Mouse (Mus musculus): ENCODE results near the gene Gm9507. TPM values are rescaled to one million over a fixed set of nuclear protein-coding genes. Genes with fewer than 3 reads are reported as not detected.
"Not testable (repeated sequence)": the region's sequence is repeated elsewhere in the genome, so short reads cannot be mapped to it uniquely, and the experiment has no call there.

Gene Gm9507
- not detected in 2 replicates for polyA plus RNA-seq (2012; rRNA removed)

DNA sequence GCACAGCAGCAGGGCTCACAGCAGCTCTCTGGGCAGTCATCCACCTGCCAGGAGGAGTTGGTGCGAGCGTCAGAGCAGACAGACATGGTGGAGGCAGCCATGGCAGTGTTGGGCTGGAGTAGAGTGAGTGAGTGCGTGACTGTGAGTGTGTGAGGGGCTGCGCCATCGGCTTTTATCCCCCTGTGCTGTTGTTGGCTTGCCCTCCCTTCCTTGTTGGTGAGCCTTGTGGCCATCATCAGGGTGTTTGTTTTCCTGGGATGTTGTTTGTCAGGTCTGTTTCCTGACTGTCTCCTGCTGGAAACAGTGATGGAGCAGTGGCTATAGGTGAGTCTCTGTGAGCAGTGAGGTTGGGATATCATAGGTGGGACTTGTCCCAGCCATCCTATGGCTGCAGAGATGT, at the start of gene Gm9507:
Gm9507 (minus strand) TSS at position 101 of the 400 bp plus-strand sequence.
- no peak for DNase-seq (ENCODE audit: extremely low spot score in 1 of 2, low spot score in 1 of 2)

GRCm38 (mm10) chr10:77852559-77852958, 40.9 kb upstream of the Gm9507 start, which contains the start of gene Gm10318:
Gm10318 (plus strand) TSS chr10:77852859.
- no peak for DNase-seq (ENCODE audit: extremely low spot score in 1 of 2, low spot score in 1 of 2)

DNA sequence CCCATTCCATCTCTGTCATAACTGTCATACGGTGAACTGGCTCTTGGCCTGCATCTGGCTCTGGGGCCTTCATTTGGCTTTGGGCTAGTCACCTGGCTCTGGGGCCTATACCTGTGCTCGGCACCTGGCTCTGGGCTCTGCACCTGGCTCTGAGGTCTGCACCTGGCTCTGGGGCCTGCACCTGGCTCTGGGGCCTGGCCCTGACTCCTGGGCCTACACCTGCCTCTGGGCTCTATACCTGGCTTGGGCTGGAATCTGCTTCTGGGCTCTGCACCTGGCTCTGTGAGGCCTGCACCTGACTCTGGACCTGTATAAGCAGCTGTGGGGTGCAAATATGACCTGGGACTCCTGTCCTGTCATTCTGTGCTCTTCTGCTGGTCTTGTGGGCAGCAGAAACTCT, 35.9 kb upstream of the Gm9507 start:
- DNase-seq (ENCODE audit: extremely low spot score in 1 of 2, low spot score in 1 of 2): no peak

- no peak for DNase-seq (ENCODE audit: extremely low spot score in 1 of 2, low spot score in 1 of 2)
Measured at GRCm38 (mm10) chr10:77846961-77847360, 35.3 kb upstream of the Gm9507 start.

GRCm38 (mm10) chr10:77846503-77846902, 34.9 kb upstream of the Gm9507 start, which contains the start of gene Gm36176:
Gm36176 (plus strand) TSS chr10:77846803.
- no peak for DNase-seq (ENCODE audit: extremely low spot score in 1 of 2, low spot score in 1 of 2)

DNA sequence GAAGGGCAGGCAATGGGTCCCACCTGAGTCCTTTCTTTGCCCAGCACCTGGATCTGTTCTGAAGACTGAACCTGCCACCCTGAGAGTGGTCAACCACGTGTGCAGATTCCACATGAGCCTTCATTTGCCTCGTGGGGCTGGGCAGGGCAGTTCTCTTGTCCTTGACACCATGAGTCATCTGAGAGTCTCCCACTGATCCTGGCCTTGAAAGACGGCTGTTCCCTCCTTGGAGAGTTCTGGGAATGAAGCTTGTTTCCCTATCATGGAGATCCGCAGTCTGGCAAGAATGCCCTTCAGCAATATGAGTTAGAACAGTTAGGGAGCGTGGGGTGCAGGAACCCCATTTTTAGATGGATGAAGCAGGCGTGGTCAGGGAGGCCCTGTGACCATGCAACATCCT, 27.4 kb upstream of the Gm9507 start:
- no peak for DNase-seq (ENCODE audit: extremely low spot score in 1 of 2, low spot score in 1 of 2)

DNA sequence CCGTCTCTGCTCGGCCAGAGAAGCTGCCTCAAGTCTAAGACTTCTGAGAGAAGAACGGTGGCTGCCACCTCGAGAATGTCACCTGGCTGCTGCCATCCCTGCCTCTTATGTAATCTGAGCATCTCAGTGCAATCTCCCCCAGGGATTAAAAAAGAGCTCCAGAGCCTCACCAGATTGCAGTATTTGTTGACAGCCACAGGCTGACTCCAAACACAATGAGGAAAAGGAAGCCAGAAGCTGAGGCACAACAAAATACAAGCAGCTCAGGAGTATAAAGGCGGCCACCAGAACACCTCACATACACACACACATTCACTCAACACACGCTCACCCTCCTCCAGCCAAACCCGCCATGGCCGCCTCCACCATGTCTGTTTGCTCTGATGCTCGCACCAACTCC, 24.0 kb upstream of the Gm9507 start, which contains the start of gene Krtap10-10:
Krtap10-10 (plus strand) TSS at position 301 of the 400 bp plus-strand sequence.
- peak in 1 of 2 experiments; percentile 18 for DNase-seq (ENCODE audit: extremely low spot score in 1 of 2, low spot score in 1 of 2)

GRCm38 (mm10) chr10:77826951-77827350, 15.3 kb upstream of the Gm9507 start, which contains the start of gene Krtap10-4:
Krtap10-4 (minus strand) TSS chr10:77827095.
- no peak for DNase-seq (ENCODE audit: extremely low spot score in 1 of 2, low spot score in 1 of 2)

DNA sequence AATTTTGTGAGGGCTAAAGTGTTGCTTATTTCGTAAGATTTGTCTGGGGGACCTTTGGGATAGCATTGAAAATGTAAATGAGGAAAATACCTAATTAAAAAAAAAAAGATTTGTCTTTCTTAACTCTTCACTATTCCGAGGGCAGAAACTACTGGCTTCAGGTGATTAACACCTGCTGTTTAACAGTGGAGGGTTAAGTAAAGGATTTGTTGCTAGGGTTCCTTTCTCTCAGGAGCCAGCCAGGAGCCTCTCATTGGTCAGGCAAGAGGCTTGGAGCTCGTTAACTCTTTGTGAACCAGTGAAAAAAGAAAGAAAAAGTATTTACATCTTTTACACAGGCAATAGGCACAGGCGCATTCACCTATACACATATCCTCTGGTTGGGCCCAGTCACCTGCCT, 7.6 kb upstream of the Gm9507 start:
- no peak for DNase-seq (ENCODE audit: extremely low spot score in 1 of 2, low spot score in 1 of 2)

- no peak for DNase-seq (ENCODE audit: extremely low spot score in 1 of 2, low spot score in 1 of 2)
Measured at GRCm38 (mm10) chr10:77818523-77818922, 6.9 kb upstream of the Gm9507 start.

GRCm38 (mm10) chr10:77815514-77815913, 3.9 kb upstream of the Gm9507 start:
- DNase-seq (ENCODE audit: extremely low spot score in 1 of 2, low spot score in 1 of 2): peak in 1 of 2 experiments; percentile 28

- no peak for DNase-seq (ENCODE audit: extremely low spot score in 1 of 2, low spot score in 1 of 2)
Measured at GRCm38 (mm10) chr10:77814382-77814781, 2.7 kb upstream of the Gm9507 start, which contains the start of gene Gm2696. Gm2696 (plus strand) TSS chr10:77814682.

DNA sequence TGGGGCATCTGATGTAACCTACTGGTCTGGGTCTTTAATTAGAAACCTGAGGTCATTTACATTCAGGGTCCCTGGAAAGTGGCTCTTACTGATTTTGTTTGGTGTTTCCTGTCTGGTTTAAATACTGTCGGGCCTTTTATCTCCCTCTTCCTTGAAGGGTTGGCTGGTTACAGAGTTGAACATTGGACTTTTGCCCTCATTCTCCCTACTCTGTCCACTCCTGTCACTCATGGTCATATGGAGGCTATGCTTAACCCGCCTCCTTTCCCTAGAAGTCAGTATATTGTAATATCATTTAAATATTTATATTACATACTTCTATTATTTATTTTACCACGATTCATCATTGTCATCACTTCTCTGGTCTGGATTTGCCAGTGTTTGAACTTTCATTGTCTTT, 7.5 kb downstream of the Gm9507 start:
- DNase-seq (ENCODE audit: extremely low spot score in 1 of 2, low spot score in 1 of 2): no peak

DNA sequence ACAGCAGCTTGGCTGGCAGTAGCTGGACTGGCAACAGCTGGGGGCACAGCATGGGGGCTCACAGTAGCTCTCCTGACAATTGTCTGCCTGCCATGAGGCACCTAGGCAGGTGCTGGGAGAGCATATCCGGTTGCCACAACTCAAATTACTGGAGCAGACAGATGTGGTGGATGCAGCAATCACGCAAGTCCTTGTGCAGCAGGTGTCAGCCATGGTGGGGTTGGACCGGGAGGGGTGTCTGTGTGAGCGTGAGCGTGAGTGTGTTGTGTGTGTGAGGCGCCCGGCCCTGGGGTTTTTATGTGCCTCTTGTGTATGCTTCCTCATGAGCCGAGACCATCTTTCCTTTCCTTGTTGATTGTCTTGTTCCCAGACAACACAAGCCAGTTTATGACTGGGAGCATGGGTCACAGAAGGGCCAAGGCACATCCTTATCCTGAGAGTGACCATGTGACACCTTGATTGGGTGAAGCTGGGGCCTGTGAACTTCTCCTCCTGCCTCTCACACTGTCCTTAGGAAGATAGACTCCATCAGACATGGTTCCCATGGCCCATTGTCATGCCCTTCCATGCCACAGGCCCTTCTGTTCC, 12.6 kb downstream of the Gm9507 start, which contains the start of gene Gm19668:
Gm19668 (minus strand) TSS at position 213 of the 588 bp plus-strand sequence.
- DNase-seq (ENCODE audit: extremely low spot score in 1 of 2, low spot score in 1 of 2): no peak

GRCm38 (mm10) chr10:77798164-77798920, 13.3 kb downstream of the Gm9507 start:
- not testable (repeated sequence) for DNase-seq (ENCODE audit: extremely low spot score in 1 of 2, low spot score in 1 of 2)

DNA sequence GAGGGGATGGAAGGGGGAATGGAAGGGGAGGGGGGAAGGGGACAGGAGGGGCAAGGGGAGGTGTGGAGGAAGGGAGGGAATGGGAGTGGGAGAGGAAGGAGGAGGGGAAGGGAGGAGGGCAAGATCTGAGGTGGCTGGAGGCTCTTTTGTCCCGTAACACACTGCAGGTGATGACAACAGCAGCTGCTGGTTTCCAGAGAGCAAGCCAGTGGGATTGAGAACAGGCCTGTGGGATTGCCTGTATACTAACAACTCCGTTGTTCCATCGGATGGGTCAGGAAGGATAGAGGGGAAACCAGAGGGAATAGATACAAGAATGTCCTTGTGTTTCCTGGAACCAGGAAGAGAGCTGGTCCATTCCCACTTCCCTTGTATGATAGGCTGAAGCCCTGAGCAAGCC, 14.0 kb downstream of the Gm9507 start:
- no peak for DNase-seq (ENCODE audit: extremely low spot score in 1 of 2, low spot score in 1 of 2)

GRCm38 (mm10) chr10:77794976-77795375, 16.7 kb downstream of the Gm9507 start, which contains the start of gene Gm9639:
Gm9639 (minus strand) TSS chr10:77795076.
- DNase-seq (ENCODE audit: extremely low spot score in 1 of 2, low spot score in 1 of 2): no peak

DNA sequence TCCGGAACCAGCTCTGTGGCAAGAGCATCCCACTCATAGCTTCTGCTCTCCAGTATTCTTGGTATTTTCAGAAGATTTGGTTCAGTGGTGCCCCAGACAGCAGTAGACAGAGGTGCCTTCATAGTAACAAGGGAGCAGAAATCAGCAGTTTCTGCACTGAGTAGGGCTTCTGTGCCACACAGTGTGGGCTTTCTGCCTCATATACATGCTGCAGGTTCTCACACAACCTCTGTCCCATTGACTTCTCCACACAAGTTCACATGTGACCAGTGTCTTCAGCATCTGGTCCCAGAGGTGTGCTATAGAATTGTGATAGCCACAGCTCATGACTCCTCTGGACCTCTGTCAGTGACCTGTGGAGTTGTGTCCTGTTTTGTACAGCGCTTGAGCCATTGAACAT, 23.0 kb downstream of the Gm9507 start:
- no peak for DNase-seq (ENCODE audit: extremely low spot score in 1 of 2, low spot score in 1 of 2)

- not testable (repeated sequence) for DNase-seq (ENCODE audit: extremely low spot score in 1 of 2, low spot score in 1 of 2)
Measured at GRCm38 (mm10) chr10:77787876-77788275, 23.8 kb downstream of the Gm9507 start, which contains the start of gene Gm7137. Gm7137 (minus strand) TSS chr10:77788200.

DNA sequence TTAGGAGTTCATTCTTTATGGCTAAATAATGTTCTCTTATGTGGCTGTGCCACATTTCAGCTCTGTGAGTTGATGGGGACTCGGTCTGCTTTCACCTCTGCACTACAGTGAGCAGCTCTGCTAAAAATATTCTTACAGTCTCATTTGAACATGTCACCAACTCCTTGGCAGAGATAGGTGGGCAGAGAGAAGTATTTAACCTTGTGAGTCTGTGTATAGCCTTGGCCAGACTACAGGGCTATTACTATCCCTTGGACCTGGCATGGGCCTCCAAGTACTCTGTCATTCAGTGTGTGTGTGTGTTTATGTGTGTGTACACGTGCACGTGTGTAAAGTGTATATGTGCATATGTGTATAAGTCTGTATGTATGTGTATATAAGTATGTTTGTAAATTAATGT, 28.2 kb downstream of the Gm9507 start:
- DNase-seq (ENCODE audit: extremely low spot score in 1 of 2, low spot score in 1 of 2): not testable (repeated sequence)

- DNase-seq (ENCODE audit: extremely low spot score in 1 of 2, low spot score in 1 of 2): not testable (repeated sequence)
Measured at GRCm38 (mm10) chr10:77782442-77782841, 29.2 kb downstream of the Gm9507 start, which contains the start of gene Gm3250. Gm3250 (minus strand) TSS chr10:77782542.

Measured in frontal cortex, adult 2 months (tissue).